8 mouse cellular contexts compared by ENCODE assay signal in the genomic region with DNA sequence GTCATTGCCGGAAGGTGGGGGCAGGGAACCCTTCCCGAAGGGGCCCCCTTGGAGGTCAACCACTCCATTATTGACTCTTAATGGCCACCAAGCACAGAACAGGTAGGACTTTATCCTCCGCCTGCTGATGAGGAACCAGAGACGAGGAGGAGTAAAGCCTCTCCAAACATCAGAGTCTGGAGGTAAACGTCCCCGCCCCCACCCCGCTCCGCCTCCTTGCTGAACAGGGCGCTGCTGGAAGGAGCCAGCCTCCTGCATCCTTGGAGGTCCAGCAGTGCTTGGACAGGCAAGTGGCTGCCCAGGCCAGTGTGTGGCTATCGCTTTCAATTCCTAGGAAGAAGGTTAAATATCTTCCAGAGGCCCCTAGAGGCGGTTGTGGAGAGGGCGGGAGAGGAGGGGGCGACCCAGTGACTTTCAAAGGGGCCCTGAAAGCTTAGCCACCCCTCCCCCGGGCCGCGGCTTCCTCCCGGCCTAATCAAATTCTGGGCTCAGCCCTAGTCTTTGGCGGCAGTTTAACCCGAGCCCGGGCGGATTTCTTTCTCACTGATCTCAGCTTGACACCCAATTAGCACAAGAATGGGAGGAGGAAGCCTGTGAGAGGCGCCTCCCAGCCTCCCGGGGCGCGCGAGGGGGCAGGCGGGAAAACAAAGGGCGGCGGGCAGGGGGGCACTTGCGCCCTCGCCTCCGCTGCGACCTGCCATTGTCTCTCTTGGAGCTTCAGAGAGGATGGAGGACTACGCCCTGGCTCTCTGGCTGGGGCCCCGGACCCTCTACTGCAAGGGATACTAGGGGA. TPM values are rescaled to one million over a fixed set of nuclear protein-coding genes. Genes with fewer than 3 reads are reported as not detected.
A peak's percentile ranks its signal among the peaks of the same experiment; 100 is the strongest.
DNase-seq lines count a peak whose midpoint lies in the region; ATAC-seq lines count a peak whose summit lies in the region.

A gene (plus strand): TSS at position 51 of the 793 bp plus-strand sequence.

- H3K9ac ChIP-seq in intestine, embryonic 16.5 days (ENCODE audit: low read depth, low read length), result peak within 1 kb of the TSS; percentile 73
- peak within 1 kb of the TSS; percentile 80 for H3K9ac ChIP-seq in limb, embryonic 11.5 days (ENCODE audit: low read length)
- H3K9ac ChIP-seq in midbrain, embryonic 12.5 days (replicated peaks), result peak within 1 kb of the TSS; percentile 37

- peak; percentile 87 for ATAC-seq in intestine, embryonic 16.5 days
- ATAC-seq in limb, embryonic 11.5 days (ENCODE audit: insufficient number of reproducible peaks, low FRiP score, low TSS enrichment, low read depth), result peak; percentile 79
- peak; percentile 85 for ATAC-seq in midbrain, embryonic 12.5 days (ENCODE audit: low FRiP score, low read depth)

- H3K4me1 ChIP-seq in intestine, embryonic 16.5 days (ENCODE audit: control insufficient read depth, insufficient read depth, low read length), result peaks cover 13% of the 10 kb centered on the region
- peaks cover 6% of the 10 kb centered on the region; the same call in 1 of the 2 replicates for H3K4me1 ChIP-seq in limb, embryonic 11.5 days (ENCODE audit: control insufficient read depth, insufficient read depth, low read length)
- H3K4me1 ChIP-seq in midbrain, embryonic 12.5 days, result peaks cover 24% of the 10 kb centered on the region

- H3K9me3 ChIP-seq in intestine, embryonic 16.5 days (ENCODE audit: control insufficient read depth, low read length), result no peaks in the 10 kb centered on the region
- H3K9me3 ChIP-seq in limb, embryonic 11.5 days (ENCODE audit: control insufficient read depth, low read length), result no peaks in the 10 kb centered on the region
- H3K9me3 ChIP-seq in midbrain, embryonic 12.5 days, result no peaks in the 10 kb centered on the region

- no peaks in the 10 kb centered on the region for H3K36me3 ChIP-seq in intestine, embryonic 16.5 days (ENCODE audit: control insufficient read depth, insufficient read depth, low read length)
- peaks cover 4% of the 10 kb centered on the region; the same call in 1 of the 2 replicates for H3K36me3 ChIP-seq in limb, embryonic 11.5 days (ENCODE audit: control insufficient read depth, insufficient read depth, low read length)
- H3K36me3 ChIP-seq in midbrain, embryonic 12.5 days, result peaks cover 17% of the 10 kb centered on the region

- H3K4me2 ChIP-seq in intestine, embryonic 16.5 days (ENCODE audit: low read depth, low read length), result peak within 1 kb of the TSS; percentile 60
- peak within 1 kb of the TSS; percentile 68 for H3K4me2 ChIP-seq in limb, embryonic 11.5 days (ENCODE audit: low read depth, severe bottlenecking)
- peak within 1 kb of the TSS; percentile 53 for H3K4me2 ChIP-seq in midbrain, embryonic 12.5 days (replicated peaks)

- under 1% methylated on average over 35 of the region's 35 CpGs for WGBS in intestine, embryonic 16.5 days
- WGBS in limb, embryonic 11.5 days, result under 1% methylated on average over 34 of the region's 35 CpGs
- under 1% methylated on average over 35 of the region's 35 CpGs for WGBS in midbrain, embryonic 12.5 days

- peak; percentile 69 for DNase-seq in layer of hippocampus, adult 11-12 months (ENCODE audit: low spot score)
- no peak for DNase-seq in layer of hippocampus, adult 9-10 months (ENCODE audit: low spot score)
- peak; percentile 95 for DNase-seq in embryo, embryonic 9.5 days (ENCODE audit: extremely low spot score)
- no peak for DNase-seq in gonadal fat pad, adult 2 months (ENCODE audit: low read depth)
- peak; percentile 87 for DNase-seq in limb, embryonic 11.5 days (ENCODE audit: low spot score)
- peak; percentile 45 to 59 for DNase-seq in spleen, adult 18-20 months

- H3K4me3 ChIP-seq in intestine, embryonic 16.5 days (ENCODE audit: low read length), result peak within 1 kb of the TSS; percentile 57
- H3K4me3 ChIP-seq in limb, embryonic 11.5 days (ENCODE audit: low read depth, low read length), result peak within 1 kb of the TSS; percentile 35
- H3K4me3 ChIP-seq in midbrain, embryonic 12.5 days, result peak within 1 kb of the TSS; percentile 28

- no peaks in the 10 kb centered on the region for H3K27me3 ChIP-seq in intestine, embryonic 16.5 days (replicated peaks; ENCODE audit: control insufficient read depth, insufficient read depth, low read length)
- no peaks in the 10 kb centered on the region for H3K27me3 ChIP-seq in limb, embryonic 11.5 days (ENCODE audit: control insufficient read depth, insufficient read depth, low read length)
- H3K27me3 ChIP-seq in midbrain, embryonic 12.5 days, result no peaks in the 10 kb centered on the region

- H3K27ac ChIP-seq in intestine, embryonic 16.5 days (ENCODE audit: low read length), result peak within 1 kb of the TSS; percentile 98
- H3K27ac ChIP-seq in limb, embryonic 11.5 days (replicated peaks; ENCODE audit: low read depth, low read length), result peak within 1 kb of the TSS; percentile 92
- peak within 1 kb of the TSS; percentile 94 for H3K27ac ChIP-seq in midbrain, embryonic 12.5 days (replicated peaks)

RNA-seq across cellular contexts. Expression of the gene that starts here (rescaled TPM):
- 41.9 and 61.3 TPM in 2 replicates for polyA plus RNA-seq in gonadal fat pad, adult 2 months (2012; rRNA removed)
- polyA plus RNA-seq in intestine, embryonic 16.5 days (2015; fragmentation: Nextera tagmentation; extraction: Ambion mirVana), result 28.8 and 30.7 TPM in 2 replicates
- 19.5 and 26.0 TPM in 2 replicates for polyA plus RNA-seq in limb, embryonic 11.5 days (2014; fragmentation: Nextera tagmentation; extraction: Ambion mirVana)
- 15.3 and 19.0 TPM in 2 replicates for polyA plus RNA-seq in midbrain, embryonic 12.5 days (2016; fragmentation: Nextera tagmentation; extraction: Ambion mirVana)

Comparison
In these comparisons a context has a peak if more than half of its experiments do, and no peak if none do; other contexts are left out.
1. DNase-seq: peak in layer of hippocampus, adult 11-12 months (single experiment), embryo, embryonic 9.5 days (single experiment), limb, embryonic 11.5 days (single experiment) and spleen, adult 18-20 months (2 of 2); none in layer of hippocampus, adult 9-10 months (single experiment) and gonadal fat pad, adult 2 months (single experiment).
2. Peak in every context shown above with its lines, with median percentiles within 50 percentile points of each other: ATAC-seq, H3K27ac ChIP-seq, H3K4me2 ChIP-seq, H3K4me3 ChIP-seq and H3K9ac ChIP-seq.